Mouse (Mus musculus): ENCODE results near the gene Hist2h2bb.

The Hist2h2bb gene

GRCm38 (mm10) chr3:96300706-96301529 is 31.4 kb downstream of the Hist2h2bb start:
- 65% methylated on average over 26 of the region's 26 CpGs for WGBS

- 86% methylated on average over 5 of the region's 5 CpGs for WGBS
These were observed 32.5 kb downstream of the Hist2h2bb start for GRCm38 (mm10) chr3:96302076-96302475.

GRCm38 (mm10) chr3:96306506-96306905 is 37.0 kb downstream of the Hist2h2bb start:
- 76% methylated on average over 9 of the region's 9 CpGs for WGBS

GRCm38 (mm10) chr3:96309441-96309840 is 39.9 kb downstream of the Hist2h2bb start:
- 60% methylated on average over 3 of the region's 3 CpGs for WGBS

- WGBS, result 40% methylated on average over 8 of the region's 8 CpGs
These were observed 43.0 kb downstream of the Hist2h2bb start for GRCm38 (mm10) chr3:96312341-96313098.
